Mouse (Mus musculus): Measurements from ENCODE around the gene 2010300C02Rik.
"Not testable (repeated sequence)": the region's sequence is repeated elsewhere in the genome, so short reads cannot be mapped to it uniquely, and the experiment has no call there.

The 2010300C02Rik gene

DNA sequence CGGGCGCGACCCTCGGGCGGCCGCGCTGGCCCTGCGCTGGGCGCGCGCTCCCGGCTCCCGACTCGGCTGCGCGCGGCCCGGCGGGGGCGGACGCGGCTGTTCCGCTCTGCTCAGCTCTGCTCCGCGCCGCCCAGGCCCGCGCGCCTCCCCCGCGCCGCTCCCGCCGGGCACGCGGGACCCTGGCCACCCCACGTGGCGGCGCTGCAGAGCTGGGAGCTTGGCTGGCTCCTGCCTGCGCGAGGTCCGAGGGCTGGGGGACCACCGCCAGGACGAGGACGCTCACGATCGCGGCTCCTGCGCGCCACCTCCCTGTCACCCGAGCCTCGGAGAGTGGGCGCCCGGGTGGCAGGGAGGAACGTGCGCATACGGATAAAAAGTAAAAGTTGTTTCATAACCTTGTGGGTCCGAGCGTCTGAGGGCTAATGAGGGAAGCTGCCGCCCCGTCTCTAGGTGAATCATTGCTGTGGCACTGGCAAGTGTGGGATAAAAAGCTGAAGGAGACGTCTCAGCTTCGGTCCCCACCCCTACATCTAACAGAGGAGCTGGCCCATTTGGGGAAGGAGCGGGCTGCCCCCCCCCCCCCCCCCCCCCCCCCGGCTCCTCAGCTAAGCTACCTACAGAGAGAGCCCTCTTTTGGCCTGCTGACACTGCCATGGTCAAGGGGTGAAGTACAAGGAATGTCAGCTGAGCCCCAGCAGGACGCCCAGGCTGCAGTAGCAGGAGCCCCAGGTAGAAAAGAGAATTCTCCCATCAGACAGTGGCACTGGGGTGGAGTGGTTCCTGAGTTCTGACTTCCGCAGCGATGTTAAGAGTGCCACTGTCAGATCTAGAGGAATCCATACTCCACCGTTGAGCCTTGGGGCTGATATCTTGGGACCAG lies at the start of gene 2010300C02Rik:
2010300C02Rik (minus strand) TSS at position 325 of the 880 bp plus-strand sequence.
- in situ Hi-C loops (cut with MseI, MboI) = loop anchor here in 1 of 2 experiments (10.0 kb wide), 1 partner anchor 145 kb away; the partner anchor contains the start of gene Tsga10

DNA sequence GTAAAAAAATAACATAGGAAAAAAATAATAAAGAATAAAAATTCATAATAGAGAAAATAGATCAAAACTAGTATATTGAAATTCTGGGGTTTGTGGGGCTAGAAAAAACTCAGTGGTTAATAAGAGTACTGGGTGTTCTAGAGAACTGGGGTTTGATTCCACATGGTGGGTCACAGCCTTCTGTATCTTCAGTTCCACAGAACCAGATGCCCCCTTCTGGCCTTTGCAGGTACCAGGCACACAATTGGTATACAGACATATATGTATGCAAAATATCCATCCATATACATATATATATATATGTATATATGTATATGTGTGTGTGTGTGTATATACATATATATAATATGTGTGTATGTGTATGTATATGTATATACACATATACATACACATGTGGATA lies 39.5 kb upstream of the 2010300C02Rik start:
- in situ Hi-C loops (cut with MseI, MboI) = no loop called here

DNA sequence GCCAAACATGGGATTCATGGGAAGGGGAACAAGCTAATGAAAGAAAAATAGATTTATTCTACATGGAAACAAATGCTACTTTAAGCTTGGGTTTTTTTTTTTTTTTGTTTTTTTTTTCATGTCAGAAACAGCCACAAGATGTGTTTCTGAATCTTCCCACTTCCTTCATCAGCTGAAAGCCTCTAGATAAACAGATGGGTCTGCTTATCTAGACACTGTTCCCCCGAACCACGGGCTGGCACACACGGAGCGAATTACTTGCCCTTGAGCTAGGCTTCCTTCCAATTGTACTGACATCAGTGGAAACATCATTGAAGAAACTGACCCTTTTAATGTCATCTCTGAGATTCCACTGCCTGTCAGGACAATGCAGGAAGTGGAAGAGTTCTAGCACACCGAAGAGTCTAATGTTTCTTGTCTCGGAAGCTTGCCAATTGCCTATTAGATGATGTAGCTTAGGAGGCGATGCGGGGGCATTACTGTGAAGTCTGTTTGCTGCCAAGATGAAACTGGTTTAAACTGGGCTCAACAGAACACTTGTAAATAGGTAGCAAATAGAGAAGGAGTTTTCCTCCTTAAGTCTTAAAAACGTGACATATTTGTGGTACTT lies 24.9 kb upstream of the 2010300C02Rik start:
- in situ Hi-C loops (cut with MseI, MboI) = no loop called here

DNA sequence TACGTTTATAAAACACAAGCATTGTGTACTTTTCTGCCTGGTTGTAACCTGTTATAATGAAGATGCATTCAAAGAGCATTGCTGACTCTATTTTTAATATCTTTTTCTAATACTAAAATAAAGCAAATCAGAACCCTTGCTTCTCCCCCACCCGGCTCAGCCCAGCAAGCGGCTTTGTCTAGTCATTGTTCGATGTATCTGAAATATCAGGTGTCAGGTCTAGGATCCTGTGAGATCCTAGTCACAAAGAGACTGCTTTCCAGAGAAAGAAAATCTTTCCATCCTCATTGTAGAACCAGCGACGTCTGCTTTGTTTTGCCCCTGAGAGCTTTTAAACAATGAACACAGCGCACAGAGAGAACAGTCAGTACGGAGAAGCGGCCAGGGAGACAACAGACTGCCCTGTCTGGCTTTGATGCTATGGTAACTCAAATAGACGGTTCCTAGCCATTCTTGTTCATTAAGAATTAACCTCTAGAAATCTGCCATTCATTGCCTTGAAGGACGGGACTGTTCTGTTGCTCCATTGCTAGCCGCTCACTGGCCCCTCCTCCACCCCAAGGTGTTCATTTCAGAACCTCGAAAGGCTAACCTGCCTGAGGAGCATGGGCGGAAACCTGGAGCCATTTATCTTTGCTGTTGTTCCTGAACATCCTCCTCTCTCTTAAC lies 22.9 kb upstream of the 2010300C02Rik start:
- in situ Hi-C loops (cut with MseI, MboI) = no loop called here

DNA sequence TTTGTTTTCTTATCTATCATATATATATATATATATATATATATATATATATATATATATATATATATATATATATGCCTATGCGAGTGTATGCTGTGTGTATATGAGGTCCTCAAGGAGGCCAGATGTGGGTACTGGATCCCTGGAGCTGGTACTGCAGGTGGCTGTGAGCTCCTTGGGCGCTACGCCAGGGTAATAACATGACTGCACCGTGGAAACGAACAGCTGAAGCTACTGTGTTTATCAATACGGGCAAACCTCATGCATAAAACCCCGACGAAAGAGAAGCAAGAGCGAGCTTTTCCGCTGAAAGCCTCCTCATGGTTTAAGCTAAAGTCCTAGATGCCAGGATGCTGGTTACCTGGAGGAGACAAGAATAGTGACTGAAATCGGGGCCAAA lies 22.2 kb upstream of the 2010300C02Rik start:
- in situ Hi-C loops (cut with MseI, MboI) = no loop called here

DNA sequence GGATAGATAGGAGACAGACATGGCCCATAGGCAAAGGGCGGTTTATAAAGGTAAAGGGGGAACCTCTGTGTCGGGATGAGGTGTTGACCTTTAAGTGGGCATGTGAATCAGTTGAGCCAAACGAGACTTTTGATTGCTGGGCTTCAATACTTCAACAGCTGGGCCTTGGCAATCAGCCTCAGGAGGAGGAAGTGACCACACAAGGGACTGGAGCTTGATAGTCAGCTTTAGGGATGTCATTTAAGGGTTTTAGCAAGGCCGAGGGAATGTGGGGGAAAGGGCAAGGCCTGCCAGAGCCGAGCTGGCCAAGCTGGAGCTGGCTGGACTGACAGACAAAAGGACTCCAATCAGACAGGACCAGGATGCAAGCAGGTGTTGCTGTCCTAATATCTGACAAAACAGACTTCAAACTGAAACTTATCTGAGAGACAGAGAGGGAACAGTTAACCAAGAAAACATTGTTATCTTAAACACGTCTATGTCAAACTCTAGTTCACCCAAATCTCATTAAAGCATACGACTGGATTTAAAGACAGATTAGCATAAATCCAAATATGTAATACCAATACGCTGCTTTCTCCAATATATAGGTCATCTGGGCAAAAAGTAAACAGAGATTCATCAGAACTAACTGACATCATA lies 20.4 kb upstream of the 2010300C02Rik start:
- in situ Hi-C loops (cut with MseI, MboI) = no loop called here

DNA sequence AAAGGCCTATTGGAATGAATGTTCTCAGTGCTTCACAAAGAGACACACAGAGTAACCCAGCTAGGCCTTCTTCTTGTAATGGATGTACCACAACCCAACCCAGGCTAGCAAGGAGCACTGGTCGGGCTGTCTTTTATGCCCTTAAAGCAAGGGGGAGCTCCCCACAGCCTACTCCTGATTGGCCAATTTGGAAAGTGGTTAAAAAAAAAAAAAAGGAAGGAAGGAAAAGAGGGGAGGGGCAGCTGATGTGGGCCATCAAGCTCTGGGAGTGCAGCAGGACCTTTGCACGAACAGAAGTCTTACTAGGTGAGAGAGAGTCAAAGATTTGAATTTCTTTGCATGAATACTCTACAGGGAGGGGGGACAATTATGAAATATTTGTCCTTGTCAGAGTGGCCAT lies 19.0 kb upstream of the 2010300C02Rik start:
- in situ Hi-C loops (cut with MseI, MboI) = no loop called here

DNA sequence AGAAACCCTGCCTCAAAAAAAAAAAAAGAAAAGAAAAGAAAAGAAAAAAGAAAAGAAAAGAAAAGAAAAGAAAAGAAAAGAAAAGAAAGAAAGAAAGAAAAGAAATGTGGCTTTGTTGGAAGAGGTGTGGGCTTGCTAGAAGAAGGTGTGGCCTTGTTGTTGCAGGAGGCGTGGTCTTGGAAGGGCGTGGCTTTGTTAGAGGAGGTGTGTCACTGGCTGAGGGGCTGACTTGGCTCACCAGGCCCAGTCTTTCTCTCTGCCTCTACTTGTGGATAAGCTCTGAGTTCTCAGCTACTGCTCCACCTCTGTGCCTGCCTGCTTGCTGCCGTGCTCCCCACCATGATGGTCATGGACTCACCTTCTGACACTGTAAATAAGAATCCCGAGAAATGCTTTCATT lies 17.2 kb upstream of the 2010300C02Rik start:
- in situ Hi-C loops (cut with MseI, MboI) = no loop called here

DNA sequence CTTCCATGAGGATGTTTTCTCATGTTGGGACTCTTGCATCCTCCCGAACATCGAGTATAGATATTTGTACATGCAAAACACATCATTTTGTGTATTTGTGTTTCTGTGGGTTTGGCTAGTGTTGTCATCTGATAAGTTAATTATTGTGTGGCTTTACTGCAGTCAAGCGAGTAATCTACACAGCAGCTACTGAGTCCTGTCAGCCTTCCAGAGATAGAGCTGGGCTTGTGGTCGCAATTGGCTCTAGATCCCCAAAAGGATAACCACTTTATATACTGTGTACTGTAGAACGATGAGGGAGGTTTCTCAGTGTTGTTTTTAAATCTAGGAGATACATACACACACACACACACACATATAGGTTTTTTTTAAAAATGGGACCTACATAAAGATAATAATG lies 16.0 kb upstream of the 2010300C02Rik start:
- in situ Hi-C loops (cut with MseI, MboI) = no loop called here

DNA sequence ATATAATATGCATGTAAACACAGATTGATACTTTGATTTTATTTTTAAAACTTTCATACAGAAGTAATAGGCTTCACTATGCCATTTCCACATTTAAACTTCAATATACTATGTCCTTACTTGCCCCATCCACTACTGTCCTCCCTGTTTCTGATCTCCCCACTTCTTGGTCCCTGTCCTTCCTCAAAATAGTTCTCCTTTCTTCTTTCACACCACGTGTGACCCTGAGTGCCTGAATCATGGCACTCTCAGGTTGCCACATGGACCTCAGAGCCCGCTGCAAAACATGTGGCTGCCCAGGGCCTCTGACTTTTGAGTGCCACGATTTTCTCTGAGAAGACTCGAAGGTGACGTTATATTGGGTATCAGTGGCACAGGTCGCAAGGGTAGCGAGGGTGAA lies 15.0 kb upstream of the 2010300C02Rik start:
- in situ Hi-C loops (cut with MseI, MboI) = no loop called here

DNA sequence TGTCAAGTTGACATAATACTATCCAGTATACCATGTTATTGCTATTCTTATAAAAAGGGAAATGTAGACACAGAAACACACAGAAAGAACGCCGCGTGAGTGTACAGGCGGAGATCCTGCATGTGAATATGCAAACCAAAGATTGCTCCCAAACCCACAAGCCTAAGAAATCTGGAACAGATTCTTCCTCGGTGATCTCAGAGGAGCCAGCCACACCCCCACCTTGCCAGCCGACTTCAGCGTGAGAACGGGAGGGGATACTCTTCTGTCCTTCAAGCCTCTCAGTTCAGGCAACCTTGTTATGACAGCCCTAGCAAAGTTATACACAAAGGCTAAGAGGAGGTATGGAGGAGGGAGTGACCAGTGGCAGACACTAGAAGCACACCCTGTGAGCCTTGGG lies 9.5 kb upstream of the 2010300C02Rik start:
- in situ Hi-C loops (cut with MseI, MboI) = loop anchor here in 1 of 2 experiments (10.0 kb wide), 1 partner anchor 135 kb away; the partner anchor contains the start of gene Tsga10

DNA sequence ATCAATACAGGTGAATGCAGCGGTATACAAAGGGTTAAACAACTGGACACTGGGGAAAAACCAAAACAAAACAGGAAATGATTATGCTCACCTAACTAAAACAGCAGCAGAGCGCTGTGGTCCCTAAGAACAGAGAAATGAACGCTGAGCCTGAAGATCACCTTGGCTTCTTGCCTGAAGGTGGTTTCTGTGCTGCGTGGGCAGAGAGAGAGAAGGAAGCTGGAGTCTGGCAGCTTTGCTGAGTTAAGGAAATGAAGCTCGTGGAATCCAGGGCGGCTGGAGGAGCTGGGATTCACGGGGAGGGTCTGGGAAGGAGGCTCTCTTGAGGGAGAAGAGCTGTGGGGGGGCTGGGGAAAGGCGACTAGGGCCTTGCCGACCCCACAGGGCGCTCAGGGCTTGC lies 8.2 kb upstream of the 2010300C02Rik start:
- in situ Hi-C loops (cut with MseI, MboI) = loop anchor here in 1 of 2 experiments (10.0 kb wide), 1 partner anchor 137 kb away; the partner anchor contains the start of gene Tsga10

DNA sequence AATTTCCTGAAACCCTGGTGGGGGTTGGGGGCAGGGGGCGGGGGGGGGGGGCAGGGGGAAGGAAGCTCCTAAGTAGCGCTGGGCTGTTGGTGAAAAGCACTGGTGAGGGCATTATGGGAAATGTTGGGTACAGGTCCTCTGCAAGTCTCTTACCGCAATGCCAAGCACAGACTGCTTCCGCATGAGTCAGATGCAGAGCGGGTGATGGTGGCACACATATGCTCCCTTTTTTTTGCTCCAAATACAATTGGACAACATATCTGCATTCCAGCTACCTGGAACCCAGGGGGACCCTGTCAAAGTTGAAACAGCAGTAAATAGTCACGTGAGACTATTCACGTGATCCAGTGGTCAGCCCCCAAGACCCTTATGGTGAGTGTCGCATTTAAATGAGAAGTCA lies 7.3 kb upstream of the 2010300C02Rik start:
- in situ Hi-C loops (cut with MseI, MboI) = loop anchor here in 1 of 2 experiments (10.0 kb wide), 1 partner anchor 138 kb away; the partner anchor contains the start of gene Tsga10

DNA sequence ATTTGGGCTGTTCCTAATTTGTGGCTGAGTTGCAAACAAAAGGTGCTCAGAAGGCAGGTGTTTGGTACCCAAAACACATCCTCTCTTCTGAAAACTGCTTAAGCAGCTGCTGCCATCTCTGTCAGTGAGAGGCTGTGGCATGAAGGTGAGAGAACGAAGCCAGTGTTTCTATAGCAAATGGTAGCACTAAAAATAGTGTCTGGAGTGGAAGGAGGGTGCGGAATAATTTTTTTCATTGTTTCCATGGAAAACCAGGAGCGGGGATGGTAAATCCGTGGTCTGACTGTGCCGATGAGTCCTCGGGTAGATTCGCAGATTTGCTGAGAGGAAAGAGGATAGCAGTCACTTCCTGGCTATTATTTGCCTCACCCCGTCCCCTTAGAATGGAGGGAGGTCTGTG lies 6.5 kb upstream of the 2010300C02Rik start:
- in situ Hi-C loops (cut with MseI, MboI) = loop anchor here in 1 of 2 experiments (10.0 kb wide), 1 partner anchor 138 kb away; the partner anchor contains the start of gene Tsga10

DNA sequence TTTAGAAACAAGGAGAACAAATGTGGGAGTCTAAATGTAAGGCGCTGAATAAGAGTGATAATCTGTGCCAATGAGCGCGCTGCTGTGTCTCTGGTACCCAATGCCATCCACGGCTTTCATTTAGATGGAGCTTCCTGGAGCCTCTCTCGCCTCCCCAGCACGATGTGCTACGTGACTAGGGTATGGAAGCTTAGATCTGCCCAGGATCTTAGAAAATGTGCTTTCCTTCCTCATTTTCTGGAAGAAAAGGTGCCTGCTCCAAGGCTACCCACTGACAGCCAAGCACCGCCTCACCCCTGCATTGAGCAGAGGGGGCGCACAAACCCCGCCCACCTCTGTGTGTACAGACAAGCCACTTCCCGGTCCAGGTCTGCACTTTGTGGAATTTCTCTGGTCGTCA lies 6.0 kb upstream of the 2010300C02Rik start:
- in situ Hi-C loops (cut with MseI, MboI) = loop anchor here in 1 of 2 experiments (10.0 kb wide), 1 partner anchor 139 kb away; the partner anchor contains the start of gene Tsga10

DNA sequence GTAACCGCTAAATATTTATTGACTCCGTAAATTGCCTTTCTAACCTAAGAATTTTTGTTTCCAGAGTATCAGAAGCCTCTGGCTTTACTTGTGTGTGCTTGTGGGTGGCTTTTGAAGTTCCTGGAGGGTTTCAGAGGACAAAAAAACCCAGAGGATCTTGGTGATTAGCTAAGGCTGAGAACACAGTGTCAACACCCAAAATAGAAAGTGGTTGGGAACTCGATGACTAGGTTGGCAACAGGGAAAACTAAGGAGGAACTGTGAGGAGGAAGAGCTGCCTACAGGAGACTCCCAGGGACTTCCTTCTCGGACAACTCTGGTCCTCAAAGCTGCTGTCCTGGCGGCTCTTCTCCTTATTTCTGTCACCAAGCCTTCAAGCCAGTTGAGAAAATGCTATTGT lies 1.2 kb upstream of the 2010300C02Rik start:
- in situ Hi-C loops (cut with MseI, MboI) = loop anchor here in 1 of 2 experiments (10.0 kb wide), 1 partner anchor 144 kb away; the partner anchor contains the start of gene Tsga10

DNA sequence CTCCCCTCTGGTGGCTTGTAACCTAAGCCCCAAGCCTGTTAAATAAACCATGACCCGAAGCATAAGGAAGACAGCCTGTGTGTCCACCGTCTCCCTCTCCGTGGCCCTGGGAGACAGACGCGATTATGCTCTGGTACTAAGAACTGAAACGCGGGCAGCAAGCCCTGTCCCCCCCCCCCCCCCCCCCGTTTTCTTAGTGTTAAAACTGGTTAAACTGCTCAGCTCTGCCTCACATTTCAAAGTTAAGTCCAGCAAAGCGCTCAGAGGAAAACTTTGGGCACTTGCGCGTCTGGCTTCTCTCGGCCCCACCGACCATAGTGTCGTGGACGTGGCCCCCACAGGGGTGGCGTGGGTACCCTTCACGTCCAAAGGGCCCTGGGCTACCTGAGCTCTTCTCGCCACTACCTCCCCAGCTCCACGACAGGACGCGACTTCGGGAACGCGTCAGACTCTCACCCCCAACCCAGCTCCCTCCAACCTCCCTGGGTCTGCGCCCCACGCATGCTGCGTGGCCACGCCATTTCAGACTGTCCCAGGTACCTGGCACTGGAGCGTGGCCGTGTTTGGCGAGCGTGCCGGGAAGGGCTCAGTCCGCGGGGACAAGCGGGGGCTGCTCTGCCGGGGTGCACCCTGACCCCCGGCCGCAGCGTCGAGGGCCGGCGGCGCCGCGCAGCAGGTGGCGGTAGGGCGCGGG lies 708 bp downstream of the 2010300C02Rik start:
- in situ Hi-C loops (cut with MseI, MboI) = no loop called here

DNA sequence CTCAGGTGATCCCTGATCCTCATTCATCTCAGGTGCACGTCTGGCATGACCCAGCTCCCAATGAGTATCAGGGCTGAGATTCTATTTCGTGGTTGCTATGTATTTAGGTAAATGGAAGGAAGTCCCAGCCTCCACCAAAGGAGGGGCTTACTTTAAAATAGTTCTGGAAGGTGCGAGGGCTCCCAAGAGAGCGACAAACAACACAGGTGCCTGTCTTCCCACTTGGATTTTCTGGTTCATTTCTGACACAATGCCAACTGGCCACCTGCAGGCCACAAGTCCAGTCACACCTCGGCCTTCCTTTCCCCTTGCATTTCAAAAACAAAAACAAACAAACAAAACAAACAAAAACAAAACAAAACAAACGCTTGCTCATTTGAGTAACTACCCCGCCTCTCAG lies 1.4 kb downstream of the 2010300C02Rik start:
- in situ Hi-C loops (cut with MseI, MboI) = no loop called here

DNA sequence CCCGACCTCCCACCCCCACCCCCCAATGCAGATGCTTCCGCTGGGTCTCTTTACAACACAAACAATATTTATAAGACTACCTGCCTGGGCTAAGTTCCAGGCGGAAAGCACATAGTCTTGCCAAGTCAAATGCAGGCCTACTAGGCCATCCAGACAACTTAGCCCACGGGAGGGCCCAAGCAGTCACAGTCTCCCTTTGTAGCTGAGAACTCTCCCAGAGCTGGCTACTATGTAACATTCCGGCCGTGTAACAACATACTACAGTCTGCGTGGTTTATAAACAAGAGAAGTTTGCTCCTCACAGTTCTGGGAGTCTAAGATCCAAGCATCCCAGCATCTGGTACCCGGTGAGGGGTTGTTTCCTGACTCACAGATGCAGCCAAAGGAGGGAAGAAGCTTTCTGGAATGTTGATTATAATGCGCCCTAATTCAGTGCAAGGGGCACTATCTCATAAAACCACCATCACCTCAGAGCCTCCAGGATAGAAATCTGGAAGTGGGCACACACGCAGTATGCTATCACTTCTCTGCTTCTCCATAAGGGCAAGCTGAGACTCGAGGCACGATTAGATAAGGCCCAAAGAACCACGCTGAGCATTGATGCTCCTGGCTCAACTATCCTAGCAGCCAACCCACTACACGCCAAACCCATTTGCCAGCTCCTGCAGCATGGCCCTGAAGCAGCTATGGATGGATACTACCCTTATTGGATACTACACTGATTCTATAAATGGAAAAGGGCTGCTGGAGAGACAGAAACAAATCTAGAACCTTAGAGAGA lies 2.3 kb downstream of the 2010300C02Rik start:
- in situ Hi-C loops (cut with MseI, MboI) = no loop called here

DNA sequence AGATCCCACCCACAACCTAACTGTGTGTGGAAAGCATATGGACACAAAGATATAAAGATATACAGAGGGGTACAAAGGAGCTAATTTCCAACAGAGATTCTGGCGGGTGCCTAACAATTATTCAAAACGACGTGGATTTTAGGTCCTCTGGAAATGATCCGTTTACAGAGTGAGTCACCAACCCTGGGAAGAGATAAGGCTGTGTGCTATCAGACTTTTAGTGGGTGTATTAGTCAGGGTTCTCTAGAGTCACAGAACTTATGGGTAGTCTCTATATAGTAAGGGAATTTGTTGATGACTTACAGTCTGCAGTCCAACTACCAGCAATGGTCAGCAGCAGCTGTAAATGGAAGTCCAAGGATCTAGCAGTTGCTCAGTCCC lies 7.5 kb downstream of the 2010300C02Rik start:
- in situ Hi-C loops (cut with MseI, MboI) = not testable (repeated sequence)

Data from mouse trophoblast stem cell (cell line).